Mouse (Mus musculus) neural tube, embryonic 13.5 days (tissue): ENCODE measurements at regions not wholly inside any gene's neighbourhood (a gene's known extent, or its start where the extent isn't known, plus 50 kb on each side); places are given as distances from the start of the nearest gene placed in this dataset.

Experiments
- ATAC-seq: fragments of 200-750 bp; cut with Nextera tagmentation; 2 replicates; pipeline ENCODE4 v1.8.0; 2017; ENCODE audit warnings: low read depth, mild to moderate bottlenecking, moderate TSS enrichment, moderate library complexity
- H3K27ac ChIP-seq: fragments of 300-500 bp; sonication (generic); replicated peaks from 2 replicates; pipeline ENCODE4 v1.5.1; 2015; ENCODE audit warnings: moderate library complexity, mild to moderate bottlenecking, inconsistent platforms
- H3K27me3 ChIP-seq: fragments of 300-500 bp; sonication (generic); 2 replicates; pipeline ENCODE4 v1.6.1; 2015; ENCODE audit warnings: mild to moderate bottlenecking, inconsistent platforms
- H3K36me3 ChIP-seq: fragments of 300-500 bp; sonication (generic); 2 replicates; pipeline ENCODE4 v1.6.1; 2015; ENCODE audit warnings: mild to moderate bottlenecking, inconsistent platforms
- H3K4me1 ChIP-seq: fragments of 300-500 bp; sonication (generic); replicated peaks from 2 replicates; pipeline ENCODE4 v1.6.1; 2015; ENCODE audit warnings: inconsistent platforms
- H3K4me2 ChIP-seq: fragments of 300-500 bp; sonication (generic); 2 replicates; pipeline ENCODE4 v1.6.1; 2015; ENCODE audit warnings: inconsistent platforms, mild to moderate bottlenecking, moderate library complexity
- H3K4me3 ChIP-seq: fragments of 300-500 bp; sonication (generic); 2 replicates; pipeline ENCODE4 v1.5.1; 2015; ENCODE audit warnings: mild to moderate bottlenecking, inconsistent platforms
- H3K9ac ChIP-seq: fragments of 300-500 bp; sonication (generic); 2 replicates; pipeline ENCODE4 v1.6.1; 2015; ENCODE audit warnings: moderate library complexity, mild to moderate bottlenecking, inconsistent platforms
- H3K9me3 ChIP-seq: fragments of 300-500 bp; sonication (generic); 2 replicates; pipeline ENCODE4 v1.6.1; 2016; ENCODE audit warnings: inconsistent platforms
- WGBS: fragments of 180-500 bp; shearing (Covaris S2); methylation state at CpG from one replicate; pipeline ENCODE4 v1.1.7; 2015; 5-methylcytosine and 5-hydroxymethylcytosine counted together

- H3K9ac ChIP-seq: no peak overlapping the region
- H3K27me3 ChIP-seq: no peaks in the 10 kb centered on the region
- H3K4me2 ChIP-seq: no peak overlapping the region
- ATAC-seq: no peak
- no peaks in the 10 kb centered on the region for H3K36me3 ChIP-seq
- H3K27ac ChIP-seq: no peak overlapping the region
- peaks cover under 1% of the 10 kb centered on the region; the same call in 1 of the 2 replicates for H3K4me1 ChIP-seq
- no peaks in the 10 kb centered on the region for H3K9me3 ChIP-seq
- no peak overlapping the region for H3K4me3 ChIP-seq
- 90% methylated on average over 5 of the region's 5 CpGs for WGBS
These were observed 262.6 kb upstream of the Atp2b1 start for GRCm38 (mm10) chr10:98651599-98651998.

GRCm38 (mm10) chr10:98652084-98652483 is 262.1 kb upstream of the Atp2b1 start:
- 88% methylated on average over 2 of the region's 2 CpGs for WGBS
- H3K4me2 ChIP-seq: no peak overlapping the region
- no peaks in the 10 kb centered on the region for H3K9me3 ChIP-seq
- H3K4me3 ChIP-seq: no peak overlapping the region
- no peak for ATAC-seq
- H3K4me1 ChIP-seq: no peaks in the 10 kb centered on the region
- H3K36me3 ChIP-seq: no peaks in the 10 kb centered on the region
- H3K9ac ChIP-seq: no peak overlapping the region
- no peaks in the 10 kb centered on the region for H3K27me3 ChIP-seq
- no peak overlapping the region for H3K27ac ChIP-seq

GRCm38 (mm10) chr10:98660747-98661146 is 253.5 kb upstream of the Atp2b1 start:
- no peaks in the 10 kb centered on the region for H3K4me1 ChIP-seq

GRCm38 (mm10) chr10:98665936-98666505 is 248.2 kb upstream of the Atp2b1 start:
- Histone ChIP-seq H3K4me1 (no peaks in the 10 kb centered on the region), H3K27me3 (no peaks in the 10 kb centered on the region)
- no peak for ATAC-seq

More at GRCm38 (mm10) chr10:98660747-98661146, 253.5 kb upstream of the Atp2b1 start:
- no peak for ATAC-seq
- Histone ChIP-seq H3K27ac (no peak overlapping the region), H3K4me3 (no peak overlapping the region), H3K9ac (no peak overlapping the region), H3K27me3 (no peaks in the 10 kb centered on the region), H3K4me2 (no peak overlapping the region), H3K36me3 (no peaks in the 10 kb centered on the region), H3K9me3 (no peaks in the 10 kb centered on the region)
- WGBS: 65% methylated on average over 1 of the region's 1 CpGs

GRCm38 (mm10) chr10:98667728-98668127 is 246.5 kb upstream of the Atp2b1 start:
- H3K27ac ChIP-seq: no peak overlapping the region
- H3K4me2 ChIP-seq: no peak overlapping the region
- no peak for ATAC-seq
- no peak overlapping the region for H3K9ac ChIP-seq
- no peak overlapping the region for H3K4me3 ChIP-seq
- no peaks in the 10 kb centered on the region for H3K36me3 ChIP-seq
- H3K4me1 ChIP-seq: no peaks in the 10 kb centered on the region
- H3K9me3 ChIP-seq: no peaks in the 10 kb centered on the region
- WGBS: 86% methylated on average over 1 of the region's 1 CpGs
- no peaks in the 10 kb centered on the region for H3K27me3 ChIP-seq

More at GRCm38 (mm10) chr10:98665936-98666505, 248.2 kb upstream of the Atp2b1 start:
- Histone ChIP-seq H3K9me3 (no peaks in the 10 kb centered on the region), H3K4me2 (no peak overlapping the region), H3K9ac (no peak overlapping the region), H3K36me3 (no peaks in the 10 kb centered on the region), H3K4me3 (no peak overlapping the region), H3K27ac (no peak overlapping the region)
- WGBS: 97% methylated on average over 3 of the region's 3 CpGs

- ATAC-seq: no peak
- H3K4me2 ChIP-seq: no peak overlapping the region
- WGBS: 85% methylated on average over 1 of the region's 1 CpGs
These were observed 240.1 kb upstream of the Atp2b1 start for GRCm38 (mm10) chr10:98674131-98674530.

GRCm38 (mm10) chr10:98676907-98677306 is 237.3 kb upstream of the Atp2b1 start:
- no peak overlapping the region for H3K9ac ChIP-seq
- no peak for ATAC-seq
- H3K4me1 ChIP-seq: no peaks in the 10 kb centered on the region; the same call in 1 of the 2 replicates
- 71% methylated on average over 2 of the region's 2 CpGs for WGBS
- H3K36me3 ChIP-seq: no peaks in the 10 kb centered on the region
- no peak overlapping the region for H3K4me2 ChIP-seq
- H3K27ac ChIP-seq: no peak overlapping the region
- H3K9me3 ChIP-seq: no peaks in the 10 kb centered on the region
- no peak overlapping the region for H3K4me3 ChIP-seq
- H3K27me3 ChIP-seq: no peaks in the 10 kb centered on the region

More at GRCm38 (mm10) chr10:98674131-98674530, 240.1 kb upstream of the Atp2b1 start:
- Histone ChIP-seq H3K36me3 (no peaks in the 10 kb centered on the region), H3K4me3 (no peak overlapping the region), H3K9ac (no peak overlapping the region), H3K4me1 (no peaks in the 10 kb centered on the region), H3K27me3 (no peaks in the 10 kb centered on the region), H3K27ac (no peak overlapping the region), H3K9me3 (no peaks in the 10 kb centered on the region)

- no peak for ATAC-seq
- 77% methylated on average over 4 of the region's 4 CpGs for WGBS
- no peak overlapping the region for H3K27ac ChIP-seq
- H3K9me3 ChIP-seq: no peaks in the 10 kb centered on the region
- H3K4me1 ChIP-seq: no peaks in the 10 kb centered on the region; the same call in 1 of the 2 replicates
- no peaks in the 10 kb centered on the region for H3K36me3 ChIP-seq
- H3K4me2 ChIP-seq: no peak overlapping the region
- H3K4me3 ChIP-seq: no peak overlapping the region
- no peak overlapping the region for H3K9ac ChIP-seq
- H3K27me3 ChIP-seq: no peaks in the 10 kb centered on the region
These were observed 236.0 kb upstream of the Atp2b1 start for GRCm38 (mm10) chr10:98678234-98678633.

- Histone ChIP-seq H3K27ac (no peak overlapping the region), H3K27me3 (no peaks in the 10 kb centered on the region), H3K4me3 (no peak overlapping the region), H3K9me3 (no peaks in the 10 kb centered on the region), H3K4me2 (no peak overlapping the region), H3K36me3 (no peaks in the 10 kb centered on the region), H3K4me1 (peaks cover 6% of the 10 kb centered on the region; the same call in 1 of the 2 replicates), H3K9ac (no peak overlapping the region)
- no peak for ATAC-seq
- 96% methylated on average over 1 of the region's 1 CpGs for WGBS
These were observed 231.8 kb upstream of the Atp2b1 start for GRCm38 (mm10) chr10:98682436-98682835.

GRCm38 (mm10) chr10:98684195-98684594 is 230.0 kb upstream of the Atp2b1 start:
- H3K36me3 ChIP-seq: no peaks in the 10 kb centered on the region
- no peak overlapping the region for H3K27ac ChIP-seq
- H3K9me3 ChIP-seq: no peaks in the 10 kb centered on the region
- WGBS: 53% methylated on average over 12 of the region's 12 CpGs
- no peak overlapping the region for H3K4me3 ChIP-seq
- H3K4me2 ChIP-seq: peak overlapping the region; percentile 13; the same call in 1 of the 2 replicates
- peaks cover 6% of the 10 kb centered on the region; the same call in 1 of the 2 replicates for H3K4me1 ChIP-seq
- H3K27me3 ChIP-seq: no peaks in the 10 kb centered on the region
- no peak overlapping the region for H3K9ac ChIP-seq
- ATAC-seq: no peak

- Histone ChIP-seq H3K36me3 (no peaks in the 10 kb centered on the region), H3K9me3 (no peaks in the 10 kb centered on the region), H3K27ac (no peak overlapping the region), H3K4me3 (no peak overlapping the region), H3K4me2 (peak overlapping the region; percentile 13; the same call in 1 of the 2 replicates), H3K9ac (no peak overlapping the region), H3K27me3 (no peaks in the 10 kb centered on the region), H3K4me1 (peaks cover 6% of the 10 kb centered on the region; the same call in 1 of the 2 replicates)
- 82% methylated on average over 8 of the region's 8 CpGs for WGBS
- no peak for ATAC-seq
These were observed 229.5 kb upstream of the Atp2b1 start for GRCm38 (mm10) chr10:98684707-98685106.

- Histone ChIP-seq H3K27me3 (no peaks in the 10 kb centered on the region), H3K27ac (no peak overlapping the region), H3K9me3 (no peaks in the 10 kb centered on the region), H3K36me3 (no peaks in the 10 kb centered on the region), H3K4me1 (0 out of 2 replicates have a peak, but pooled peaks cover 6% of the 10 kb centered on the region), H3K4me2 (no peak overlapping the region), H3K4me3 (no peak overlapping the region), H3K9ac (no peak overlapping the region)
- WGBS: 73% methylated on average over 2 of the region's 2 CpGs
- no peak for ATAC-seq
These were observed 228.5 kb upstream of the Atp2b1 start for GRCm38 (mm10) chr10:98685739-98686138.

- Histone ChIP-seq H3K27me3 (no peaks in the 10 kb centered on the region), H3K4me2 (no peak overlapping the region)
- no peak for ATAC-seq
These were observed 227.8 kb upstream of the Atp2b1 start for GRCm38 (mm10) chr10:98686370-98686769.

More at GRCm38 (mm10) chr10:98686370-98686769, 227.8 kb upstream of the Atp2b1 start:
- H3K9me3 ChIP-seq: no peaks in the 10 kb centered on the region
- 0 out of 2 replicates have a peak, but pooled peaks cover 6% of the 10 kb centered on the region for H3K4me1 ChIP-seq
- H3K4me3 ChIP-seq: no peak overlapping the region
- H3K27ac ChIP-seq: no peak overlapping the region
- no peaks in the 10 kb centered on the region for H3K36me3 ChIP-seq
- H3K9ac ChIP-seq: no peak overlapping the region
